Comparison of ENCODE assay signal across 8 mouse cellular contexts in the genomic region with DNA sequence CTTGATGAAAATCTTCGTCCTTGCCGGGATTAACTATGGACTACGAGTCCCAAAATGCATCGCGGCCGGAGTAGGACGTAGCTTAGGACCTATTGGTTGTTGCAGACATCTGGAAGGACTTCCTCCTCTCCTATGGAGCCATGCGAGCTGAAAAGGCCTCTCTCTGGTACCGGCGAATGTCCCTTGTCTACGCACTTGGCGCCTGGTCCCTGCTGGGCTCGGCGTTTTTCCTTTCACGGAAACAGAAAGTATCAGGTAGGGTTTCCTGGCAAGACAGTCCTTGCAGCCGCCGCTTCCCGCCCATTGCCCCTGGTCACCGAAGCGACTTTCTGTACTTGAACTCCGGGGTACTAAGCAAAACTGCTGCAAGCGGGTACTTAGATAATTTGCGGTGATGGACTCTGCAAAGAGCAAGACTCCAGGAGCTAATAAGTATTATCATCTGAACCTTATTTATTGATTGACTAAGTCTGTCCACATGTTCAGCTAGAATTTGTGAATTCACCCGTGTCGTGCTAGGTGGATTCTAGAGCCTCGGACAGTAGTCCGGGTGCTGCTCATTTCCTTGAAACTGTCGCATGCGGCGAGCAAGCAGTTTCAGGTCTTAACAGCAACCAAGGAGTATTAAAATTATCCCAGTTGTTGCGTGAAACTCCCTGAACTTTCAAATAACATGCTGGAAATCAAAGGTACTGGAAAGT. TPM values are rescaled to one million over a fixed set of nuclear protein-coding genes. Genes with fewer than 3 reads are reported as not detected.
DNase-seq lines count a peak whose midpoint lies in the region; ATAC-seq and TF ChIP-seq lines count a peak whose summit lies in the region.

A gene (plus strand): TSS at position 104 of the 701 bp plus-strand sequence.

- no peaks in the 10 kb centered on the region; the same call in 1 of the 2 replicates for H3K36me3 ChIP-seq in lung, postnatal 0 days (ENCODE audit: insufficient read depth, low read length)

- peak; percentile 82 for DNase-seq in MN1 (ENCODE audit: low spot score)
- peak; percentile 78 for DNase-seq in cerebellum, adult 8-10 months
- peak; percentile 79 for DNase-seq in forelimb bud, embryonic 11.5 days (ENCODE audit: low read depth, low spot score)
- peak; percentile 84 for DNase-seq in layer of hippocampus, adult 9-11 months
- DNase-seq in lung, postnatal 0 days (ENCODE audit: low spot score): peak; percentile 93
- DNase-seq in ovary, postnatal 14 days (ENCODE audit: low spot score): peak; percentile 54
- peak; percentile 79 for DNase-seq in thymus, postnatal 14 days

- TF ChIP-seq CTCF in lung, postnatal 0 days (IDR thresholded peaks at IDR 0.05): no peak

- H3K27ac ChIP-seq in lung, postnatal 0 days (ENCODE audit: low read length): no peak within 1 kb of the TSS; the same call in 1 of the 2 replicates

- H3K27me3 ChIP-seq in lung, postnatal 0 days (replicated peaks; ENCODE audit: insufficient read depth, low read length): no peaks in the 10 kb centered on the region

- peak; percentile 99 to 100 for ATAC-seq in hematopoietic stem cell, adult 5-6 weeks (replicated peaks in 1 of 2; ENCODE audit: insufficient read depth in 1 of 2, low FRiP score in 2 of 2, low TSS enrichment in 1 of 2, low read depth in 1 of 2, poor library complexity in 2 of 2, severe bottlenecking in 2 of 2)
- peak; percentile 99 for ATAC-seq in lung, postnatal 0 days

- peak within 1 kb of the TSS; percentile 65 for H3K4me2 ChIP-seq in lung, postnatal 0 days (replicated peaks; ENCODE audit: low read depth, low read length)

- no peak for TF ChIP-seq EP300 in lung, postnatal 0 days (IDR thresholded peaks at IDR 0.05)

- no peaks in the 10 kb centered on the region for H3K4me1 ChIP-seq in lung, postnatal 0 days (ENCODE audit: insufficient read depth, low read depth, low read length)

- no peaks in the 10 kb centered on the region for H3K9me3 ChIP-seq in lung, postnatal 0 days (ENCODE audit: low read length)

- H3K9ac ChIP-seq in lung, postnatal 0 days (replicated peaks; ENCODE audit: low read depth): peak within 1 kb of the TSS; percentile 63

- H3K4me3 ChIP-seq in lung, postnatal 0 days (ENCODE audit: low read depth, low read length): peak within 1 kb of the TSS; percentile 60

- under 1% methylated on average over 31 of the region's 31 CpGs for WGBS in lung, postnatal 0 days

RNA-seq across cellular contexts. Expression of the gene that starts here (rescaled TPM):
- total RNA-seq in hematopoietic stem cell, adult 5-6 weeks (2017): 9.5 and 32.3 TPM in 2 replicates
- polyA plus RNA-seq in lung, postnatal 0 days (2015; fragmentation: Nextera tagmentation; extraction: Ambion mirVana): 38.6 and 41.7 TPM in 2 replicates
